Mouse (Mus musculus): ENCODE measurements at regions not wholly inside any gene's neighbourhood (a gene's known extent, or its start where the extent isn't known, plus 50 kb on each side); places are given as distances from the start of the nearest gene placed in this dataset.

DNA sequence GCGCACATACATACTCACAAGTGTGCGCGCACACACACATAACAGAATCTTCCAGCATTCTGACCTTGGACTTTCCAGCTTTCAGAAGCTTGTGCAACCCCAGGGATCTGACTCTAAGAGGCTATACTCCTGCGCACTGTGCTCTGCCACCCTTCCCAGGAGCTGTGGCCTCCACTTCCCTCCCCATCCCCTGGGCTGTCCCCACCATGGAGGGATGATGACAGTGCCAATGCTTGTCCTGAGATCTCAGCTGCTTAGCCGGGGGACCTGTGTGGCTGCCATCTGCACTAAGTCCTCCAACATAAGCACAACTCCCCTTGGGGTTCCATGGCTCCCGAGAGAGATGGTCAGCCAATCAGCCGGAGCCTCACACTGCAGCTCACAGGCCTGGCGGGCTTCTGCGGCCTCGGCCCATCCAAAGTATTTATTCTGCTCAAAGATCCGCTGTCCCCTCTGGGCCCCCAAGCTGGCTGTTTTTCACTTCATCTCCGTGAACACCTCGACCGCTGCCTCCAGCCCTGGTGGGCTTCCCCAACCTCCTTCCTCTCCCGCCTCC, 412.3 kb downstream of the Ajap1 start:
- Histone ChIP-seq H3ac (ENCODE audit: control insufficient read depth, insufficient read length, low read depth) (no peak overlapping the region), H3K79me3 (ENCODE audit: low read depth) (no peaks in the 10 kb centered on the region), H3K4me3 (ENCODE audit: insufficient read depth, poor library complexity, severe bottlenecking) (no peak overlapping the region), H3K36me3 (ENCODE audit: control insufficient read depth, insufficient read depth) (no peaks in the 10 kb centered on the region), H3K27me3 (ENCODE audit: control insufficient read depth, insufficient read depth, insufficient read length) (no peaks in the 10 kb centered on the region), H3K79me2 (ENCODE audit: control insufficient read depth, insufficient read depth) (no peaks in the 10 kb centered on the region)
- TF ChIP-seq CEBPB (IDR thresholded peaks at IDR 0.05; ENCODE audit: low read depth): no peak

DNA sequence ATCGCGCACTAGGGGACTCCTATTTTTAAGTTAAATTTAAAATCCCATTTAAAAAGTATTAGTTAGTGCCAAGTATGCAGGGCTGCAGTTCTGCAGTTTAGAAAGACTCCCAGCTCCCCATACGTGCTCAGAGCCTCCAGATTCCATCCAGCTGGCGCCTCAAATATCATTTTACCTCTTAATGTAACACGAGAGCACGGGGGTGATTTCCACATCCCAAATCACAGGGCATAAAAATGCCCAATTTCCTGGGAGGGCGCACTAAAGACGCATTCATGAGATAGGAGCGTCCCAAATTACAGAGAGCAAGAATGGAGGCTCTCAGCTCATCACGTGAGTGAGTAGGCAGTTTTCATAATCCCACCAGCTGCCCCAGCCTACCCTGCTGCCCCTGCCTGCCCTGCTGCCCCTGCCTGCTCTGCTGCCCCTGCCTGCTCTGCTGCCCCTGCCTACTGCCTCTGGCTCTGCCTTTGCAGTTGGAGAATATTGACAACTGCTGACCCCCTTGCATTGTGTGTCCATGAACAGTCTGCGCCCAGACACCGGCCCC, 414.1 kb downstream of the Ajap1 start:
- Histone ChIP-seq H3K4me3 (ENCODE audit: insufficient read depth, poor library complexity, severe bottlenecking) (no peak overlapping the region), H3K79me2 (ENCODE audit: control insufficient read depth, insufficient read depth) (no peaks in the 10 kb centered on the region)
- TF ChIP-seq FOSL1 (IDR thresholded peaks at IDR 0.05; ENCODE audit: insufficient read depth, low read length, poor library complexity, severe bottlenecking) (no peak), MYOD1 (IDR thresholded peaks at IDR 0.05; ENCODE audit: control insufficient read depth, insufficient read length, low read depth) (no peak), MAX (IDR thresholded peaks at IDR 0.05) (no peak), CEBPB (IDR thresholded peaks at IDR 0.05; ENCODE audit: low read depth) (no peak), USF1 (IDR thresholded peaks at IDR 0.05; ENCODE audit: low read depth) (no peak), CTCF (IDR thresholded peaks at IDR 0.05; ENCODE audit: control insufficient read depth, insufficient read depth, insufficient read length) (no peak), MYOG (IDR thresholded peaks at IDR 0.05; ENCODE audit: control insufficient read depth, extremely low read depth, insufficient read length) (no peak)

DNA sequence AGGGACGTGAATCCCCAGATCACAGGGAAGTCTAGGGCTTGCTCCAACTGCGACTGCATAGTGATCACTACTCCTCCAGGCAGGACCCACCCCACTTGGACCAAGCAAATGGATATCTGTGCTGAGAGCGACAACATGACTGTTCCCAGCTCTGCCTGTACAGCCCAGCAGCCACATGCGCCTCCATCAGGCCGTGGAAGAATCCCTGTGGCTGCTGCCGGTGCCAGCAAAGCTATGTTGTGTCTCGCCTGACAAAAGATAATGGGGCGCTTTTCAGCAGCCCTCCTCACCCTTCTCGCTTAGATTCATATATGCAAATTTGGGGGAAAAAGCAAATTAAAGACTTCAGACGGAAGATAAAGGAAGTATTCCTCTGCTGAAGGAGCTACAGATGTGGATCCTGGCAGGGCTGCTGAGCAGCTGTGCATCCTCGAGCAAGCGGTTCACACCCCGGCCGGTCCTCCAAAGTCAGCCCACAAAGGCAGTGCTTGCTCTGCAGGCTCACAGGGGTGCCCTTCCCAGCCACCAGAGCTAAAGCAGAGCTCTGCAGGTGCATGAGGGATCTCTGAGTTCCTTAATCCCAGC, 418.5 kb downstream of the Ajap1 start:
- no peaks in the 10 kb centered on the region for H3K27me3 ChIP-seq (ENCODE audit: control insufficient read depth, insufficient read depth, insufficient read length)
- no peaks in the 10 kb centered on the region for H3K79me2 ChIP-seq (ENCODE audit: control insufficient read depth, insufficient read depth)
- no peaks in the 10 kb centered on the region for H3K36me3 ChIP-seq (ENCODE audit: control insufficient read depth, insufficient read depth)
- H3ac ChIP-seq (ENCODE audit: control insufficient read depth, insufficient read length, low read depth): no peak overlapping the region
- H3K4me3 ChIP-seq (ENCODE audit: insufficient read depth, poor library complexity, severe bottlenecking): no peak overlapping the region
- no peak for TF ChIP-seq MYOD1 (IDR thresholded peaks at IDR 0.05; ENCODE audit: control insufficient read depth, insufficient read length, low read depth)
- TF ChIP-seq USF1 (IDR thresholded peaks at IDR 0.05; ENCODE audit: low read depth): no peak
- no peak for TF ChIP-seq MYOG (IDR thresholded peaks at IDR 0.05; ENCODE audit: control insufficient read depth, extremely low read depth, insufficient read length)
- TF ChIP-seq FOSL1 (IDR thresholded peaks at IDR 0.05; ENCODE audit: insufficient read depth, low read length, poor library complexity, severe bottlenecking): no peak
- TF ChIP-seq CEBPB (IDR thresholded peaks at IDR 0.05; ENCODE audit: low read depth): no peak
- no peak for TF ChIP-seq MAX (IDR thresholded peaks at IDR 0.05)
- TF ChIP-seq CTCF (IDR thresholded peaks at IDR 0.05; ENCODE audit: control insufficient read depth, insufficient read depth, insufficient read length): no peak
- H3K79me3 ChIP-seq (ENCODE audit: low read depth): no peaks in the 10 kb centered on the region

More for the DNA sequence above, 414.1 kb downstream of the Ajap1 start:
- H3K79me3 ChIP-seq (ENCODE audit: low read depth): no peaks in the 10 kb centered on the region
- H3ac ChIP-seq (ENCODE audit: control insufficient read depth, insufficient read length, low read depth): no peak overlapping the region
- H3K36me3 ChIP-seq (ENCODE audit: control insufficient read depth, insufficient read depth): no peaks in the 10 kb centered on the region
- no peaks in the 10 kb centered on the region for H3K27me3 ChIP-seq (ENCODE audit: control insufficient read depth, insufficient read depth, insufficient read length)

DNA sequence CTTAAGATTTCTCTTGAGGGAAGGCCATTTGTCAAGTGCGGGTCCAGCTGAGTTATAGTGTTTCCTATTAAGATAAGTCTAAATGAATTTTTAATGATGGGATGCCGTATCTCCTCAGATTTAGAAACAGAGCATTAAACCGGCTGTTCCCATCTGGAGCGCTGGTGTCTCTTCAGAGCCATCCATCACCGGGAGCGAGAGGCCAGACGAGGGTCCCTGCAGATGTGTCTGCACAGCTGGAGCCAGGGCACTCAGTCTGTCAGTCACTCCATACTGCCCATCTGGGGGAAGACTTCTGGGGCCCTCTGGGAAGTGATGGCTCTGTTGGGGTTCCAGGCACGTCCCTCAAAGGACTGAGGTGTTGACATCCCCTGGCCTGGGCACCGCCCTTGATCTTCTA, 419.2 kb downstream of the Ajap1 start:
- TF ChIP-seq CTCF (IDR thresholded peaks at IDR 0.05; ENCODE audit: control insufficient read depth, insufficient read depth, insufficient read length) (no peak), CEBPB (IDR thresholded peaks at IDR 0.05; ENCODE audit: low read depth) (no peak), MYOG (IDR thresholded peaks at IDR 0.05; ENCODE audit: control insufficient read depth, extremely low read depth, insufficient read length) (no peak), MYOD1 (IDR thresholded peaks at IDR 0.05; ENCODE audit: control insufficient read depth, insufficient read length, low read depth) (no peak), FOSL1 (IDR thresholded peaks at IDR 0.05; ENCODE audit: insufficient read depth, low read length, poor library complexity, severe bottlenecking) (no peak), MAX (IDR thresholded peaks at IDR 0.05) (no peak), USF1 (IDR thresholded peaks at IDR 0.05; ENCODE audit: low read depth) (no peak)
- no peaks in the 10 kb centered on the region for H3K79me2 ChIP-seq (ENCODE audit: control insufficient read depth, insufficient read depth)
- no peaks in the 10 kb centered on the region for H3K27me3 ChIP-seq (ENCODE audit: control insufficient read depth, insufficient read depth, insufficient read length)
- no peaks in the 10 kb centered on the region for H3K79me3 ChIP-seq (ENCODE audit: low read depth)
- H3K4me3 ChIP-seq (ENCODE audit: insufficient read depth, poor library complexity, severe bottlenecking): no peak overlapping the region
- H3ac ChIP-seq (ENCODE audit: control insufficient read depth, insufficient read length, low read depth): no peak overlapping the region
- H3K36me3 ChIP-seq (ENCODE audit: control insufficient read depth, insufficient read depth): no peaks in the 10 kb centered on the region

DNA sequence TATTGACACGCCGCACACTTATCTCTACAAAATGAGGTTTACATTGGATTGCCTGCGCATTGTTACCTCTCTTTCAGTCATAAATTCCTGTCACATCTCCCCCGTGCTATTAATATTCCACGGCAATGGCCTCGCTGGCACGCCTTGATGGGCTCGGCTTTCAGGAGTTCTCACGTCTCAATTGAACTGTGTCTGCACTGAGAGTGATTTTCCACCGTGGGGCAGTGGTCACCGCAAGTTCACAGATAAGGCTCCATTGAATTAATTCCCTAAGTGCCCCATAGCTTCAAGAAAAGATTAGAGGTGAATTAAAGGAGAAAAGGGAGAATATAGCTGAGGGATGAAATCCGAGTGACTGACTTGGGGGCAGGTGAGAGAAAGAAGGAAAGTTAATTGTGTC, 424.5 kb downstream of the Ajap1 start:
- Histone ChIP-seq H3K27me3 (ENCODE audit: control insufficient read depth, insufficient read depth, insufficient read length) (no peaks in the 10 kb centered on the region), H3ac (ENCODE audit: control insufficient read depth, insufficient read length, low read depth) (no peak overlapping the region), H3K79me3 (ENCODE audit: low read depth) (no peaks in the 10 kb centered on the region), H3K36me3 (ENCODE audit: control insufficient read depth, insufficient read depth) (no peaks in the 10 kb centered on the region), H3K4me3 (ENCODE audit: insufficient read depth, poor library complexity, severe bottlenecking) (no peak overlapping the region), H3K79me2 (ENCODE audit: control insufficient read depth, insufficient read depth) (no peaks in the 10 kb centered on the region)
- TF ChIP-seq CEBPB (IDR thresholded peaks at IDR 0.05; ENCODE audit: low read depth): no peak
- no peak for TF ChIP-seq CTCF (IDR thresholded peaks at IDR 0.05; ENCODE audit: control insufficient read depth, insufficient read depth, insufficient read length)
- TF ChIP-seq MAX (IDR thresholded peaks at IDR 0.05): no peak
- no peak for TF ChIP-seq USF1 (IDR thresholded peaks at IDR 0.05; ENCODE audit: low read depth)

DNA sequence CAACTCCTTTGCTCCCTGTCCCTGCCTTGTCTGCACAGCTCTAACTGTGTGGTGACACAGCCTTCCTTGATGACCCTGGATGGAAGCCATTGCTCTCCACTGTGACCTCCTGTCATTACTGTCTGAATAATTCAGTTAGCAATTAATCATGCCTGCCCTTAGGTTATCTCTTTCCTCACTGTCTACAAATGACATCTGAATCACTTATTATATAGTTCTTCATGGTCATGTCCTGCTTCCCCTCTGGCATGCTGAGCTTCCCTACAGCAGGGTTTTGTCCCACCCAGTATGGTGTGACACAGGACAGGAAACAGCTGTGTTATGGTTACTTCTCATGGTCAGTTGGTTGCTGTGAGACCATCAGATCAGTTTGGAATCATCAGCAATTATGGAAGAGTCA, 458.9 kb downstream of the Ajap1 start:
- Histone ChIP-seq H3ac (ENCODE audit: control insufficient read depth, insufficient read length, low read depth) (no peak overlapping the region), H3K27me3 (ENCODE audit: control insufficient read depth, insufficient read depth, insufficient read length) (no peaks in the 10 kb centered on the region), H3K79me3 (ENCODE audit: low read depth) (no peaks in the 10 kb centered on the region), H3K79me2 (ENCODE audit: control insufficient read depth, insufficient read depth) (no peaks in the 10 kb centered on the region), H3K4me3 (ENCODE audit: insufficient read depth, poor library complexity, severe bottlenecking) (no peak overlapping the region), H3K36me3 (ENCODE audit: control insufficient read depth, insufficient read depth) (no peaks in the 10 kb centered on the region)
- TF ChIP-seq FOSL1 (IDR thresholded peaks at IDR 0.05; ENCODE audit: insufficient read depth, low read length, poor library complexity, severe bottlenecking): no peak
- TF ChIP-seq MAX (IDR thresholded peaks at IDR 0.05): no peak
- no peak for TF ChIP-seq CTCF (IDR thresholded peaks at IDR 0.05; ENCODE audit: control insufficient read depth, insufficient read depth, insufficient read length)
- TF ChIP-seq MYOG (IDR thresholded peaks at IDR 0.05; ENCODE audit: control insufficient read depth, extremely low read depth, insufficient read length): no peak
- TF ChIP-seq CEBPB (IDR thresholded peaks at IDR 0.05; ENCODE audit: low read depth): no peak
- TF ChIP-seq USF1 (IDR thresholded peaks at IDR 0.05; ENCODE audit: low read depth): no peak
- TF ChIP-seq MYOD1 (IDR thresholded peaks at IDR 0.05; ENCODE audit: control insufficient read depth, insufficient read length, low read depth): no peak

Data from C2C12 (cell line).